Mouse (Mus musculus) right cerebral cortex, postnatal 10 days (tissue): ENCODE data around the gene Arhgap15.
A peak's percentile ranks its signal among the peaks of the same experiment; 100 is the strongest.

Experiments
- DNase-seq, 2 experiments: peaks; one replicate each; pipeline ENCODE4 v3.0.0; 2021; ENCODE audit warnings: low spot score in 2 of 2

The Arhgap15 gene

GRCm38 (mm10) chr2:44349101-44349500 lies 600.5 kb downstream of the Arhgap15 start:
- no peak for DNase-seq

DNA sequence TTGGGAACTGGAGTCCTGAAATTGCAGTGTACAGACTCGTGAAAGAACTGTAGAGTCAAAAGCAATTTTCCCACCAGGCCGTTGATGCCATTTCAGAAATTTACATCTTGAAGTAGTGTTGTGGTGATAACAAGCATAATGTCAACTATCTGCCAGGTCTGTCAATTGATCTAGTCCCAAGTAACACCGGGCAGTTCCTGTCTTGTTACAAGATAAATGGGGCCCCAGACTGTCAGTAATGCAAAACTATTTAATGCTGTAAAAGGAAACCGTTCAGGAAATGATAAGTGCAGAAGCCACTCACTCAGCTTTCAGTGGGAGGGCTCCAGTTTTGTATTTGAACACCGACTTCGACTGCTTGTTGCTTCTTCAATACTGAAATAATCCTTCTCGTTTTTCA lies 604.3 kb downstream of the Arhgap15 start:
- no peak for DNase-seq

- no peak for DNase-seq
Observed at GRCm38 (mm10) chr2:44353594-44353993, 605.0 kb downstream of the Arhgap15 start.

DNA sequence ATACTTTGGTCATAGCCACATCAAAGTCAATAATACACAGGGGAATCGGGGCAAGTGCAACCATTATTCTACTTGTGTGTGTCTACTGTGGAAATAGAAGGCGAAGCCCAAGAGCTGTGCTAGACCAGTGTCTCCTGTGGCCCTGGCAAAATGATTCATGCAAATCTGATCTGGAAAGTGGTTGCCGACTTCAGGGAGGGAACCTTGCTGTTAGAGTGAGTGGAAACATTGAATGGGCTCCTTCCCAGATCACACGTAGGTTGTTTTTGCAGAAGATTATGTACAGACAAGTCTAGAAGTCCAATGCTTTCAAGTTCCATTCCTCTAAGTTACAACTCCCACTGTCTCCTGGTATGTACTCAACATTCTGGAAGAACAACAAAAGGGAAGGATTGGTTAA lies 606.2 kb downstream of the Arhgap15 start:
- DNase-seq, result no peak

- no peak for DNase-seq
Observed at GRCm38 (mm10) chr2:44355316-44355715, 606.7 kb downstream of the Arhgap15 start.

DNA sequence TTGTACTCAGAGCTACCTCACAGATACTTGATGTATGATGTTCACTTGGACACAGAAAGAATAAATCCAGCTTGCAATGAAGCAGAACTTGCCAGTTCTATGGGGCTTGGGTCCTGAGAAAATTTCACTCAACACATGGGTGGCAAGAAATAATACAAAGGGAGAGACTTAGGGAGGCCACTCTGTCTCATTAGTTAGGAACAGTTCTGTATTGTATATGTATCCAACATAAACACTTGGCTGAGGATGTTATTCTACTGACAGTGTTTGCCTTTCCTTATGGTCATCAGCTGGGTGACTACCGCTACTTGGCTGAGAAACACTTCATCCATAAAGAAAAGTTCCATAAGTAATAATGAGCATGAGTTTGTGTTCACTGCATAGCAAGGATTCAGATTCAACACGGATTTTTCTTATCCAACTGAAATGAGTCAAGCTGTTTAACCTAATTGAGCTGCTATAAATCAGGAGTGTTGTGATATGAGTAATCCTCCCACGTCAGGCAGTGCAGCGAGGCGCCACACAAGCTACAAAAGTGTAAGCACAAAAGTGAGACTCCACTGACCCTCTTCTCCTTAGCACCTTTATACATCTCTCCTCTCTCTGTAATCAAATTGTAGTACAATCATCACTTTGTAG lies 607.7 kb downstream of the Arhgap15 start:
- DNase-seq, result no peak

DNA sequence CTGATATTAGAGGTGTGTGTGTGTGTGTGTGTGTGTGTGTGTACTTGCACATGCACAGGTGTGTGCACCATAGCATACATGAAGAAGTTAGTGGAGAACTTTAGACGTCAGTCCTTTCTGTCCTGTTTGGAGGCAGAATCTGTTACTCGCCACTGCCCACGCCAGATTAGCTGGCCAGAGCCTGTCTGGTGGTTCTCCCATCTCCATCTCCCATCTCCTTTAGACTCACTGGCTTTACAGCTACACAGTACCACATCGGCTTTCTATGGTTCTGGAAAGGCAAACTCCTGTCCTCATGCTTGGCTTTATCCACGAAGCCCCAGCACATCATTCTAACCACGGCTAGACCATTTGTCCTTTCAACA lies 608.2 kb downstream of the Arhgap15 start:
- no peak for DNase-seq

- DNase-seq, result no peak
Observed at GRCm38 (mm10) chr2:44380225-44380624, 631.6 kb downstream of the Arhgap15 start.

GRCm38 (mm10) chr2:44384541-44384940 lies 635.9 kb downstream of the Arhgap15 start:
- peak in 1 of 2 experiments; percentile 28 for DNase-seq

DNA sequence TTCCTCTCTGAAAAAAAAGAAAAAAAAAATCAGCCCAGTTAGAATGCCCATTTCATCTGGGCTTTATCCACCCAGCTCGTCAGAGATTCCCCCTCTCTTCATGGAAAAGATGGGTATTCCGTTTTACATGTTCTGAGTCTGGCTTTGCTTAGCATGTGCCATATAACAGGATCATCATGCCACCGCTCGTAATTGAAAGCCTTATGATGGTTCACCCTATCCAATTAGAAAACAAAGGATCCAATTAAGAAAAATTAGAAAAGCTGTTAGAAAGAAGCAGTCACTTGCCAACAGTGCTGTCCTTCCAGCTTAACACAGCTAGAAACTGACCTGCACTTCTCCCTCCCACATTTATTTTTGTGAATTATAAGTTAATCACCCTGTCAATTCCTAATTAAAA lies 640.9 kb downstream of the Arhgap15 start:
- no peak for DNase-seq

GRCm38 (mm10) chr2:44393789-44394188 lies 645.2 kb downstream of the Arhgap15 start:
- DNase-seq, result no peak

DNA sequence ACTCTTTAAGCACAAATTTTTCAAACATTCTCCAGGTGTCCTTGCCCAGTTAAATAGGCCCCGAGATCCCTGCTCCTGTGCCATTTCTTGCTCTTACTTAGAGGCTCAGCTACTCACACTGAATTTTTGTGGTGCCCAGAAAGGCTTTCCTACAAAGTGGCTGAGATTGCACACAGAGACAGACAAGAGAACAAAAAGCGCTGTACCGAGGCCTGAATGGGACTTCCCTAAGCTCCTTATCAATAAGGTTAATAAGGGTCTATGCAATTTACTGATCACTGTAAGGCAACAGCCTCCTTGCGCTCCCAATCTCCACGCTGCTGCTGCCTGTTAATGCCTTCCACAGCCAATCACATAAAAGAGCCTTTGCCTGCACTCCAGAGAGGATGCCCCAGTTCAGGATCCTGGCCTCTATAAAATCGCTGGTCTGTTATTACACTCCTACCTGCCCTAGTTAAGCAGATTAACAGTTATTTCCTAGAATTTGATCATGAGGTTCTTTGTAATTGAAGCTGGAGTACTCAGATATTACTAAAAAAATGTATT lies 646.4 kb downstream of the Arhgap15 start:
- no peak for DNase-seq

DNA sequence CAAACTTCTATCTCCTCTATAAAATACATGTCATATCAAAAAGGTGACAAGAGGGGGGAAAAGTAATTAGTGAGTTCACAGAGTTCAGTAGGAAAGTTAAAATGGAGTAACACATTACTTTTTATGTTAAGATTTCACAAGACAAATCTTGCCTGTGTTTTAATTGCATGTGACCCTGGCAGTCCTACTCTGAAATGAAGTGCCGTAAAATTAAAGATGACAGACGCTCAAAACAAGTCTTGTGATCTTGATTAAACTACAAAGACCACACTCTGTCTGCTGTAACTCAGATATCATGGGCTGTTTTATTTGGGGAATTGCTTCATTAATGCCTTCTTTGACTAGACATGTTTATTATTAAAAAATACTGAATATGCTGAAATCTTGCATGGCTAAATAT lies 647.0 kb downstream of the Arhgap15 start:
- DNase-seq, result no peak

DNA sequence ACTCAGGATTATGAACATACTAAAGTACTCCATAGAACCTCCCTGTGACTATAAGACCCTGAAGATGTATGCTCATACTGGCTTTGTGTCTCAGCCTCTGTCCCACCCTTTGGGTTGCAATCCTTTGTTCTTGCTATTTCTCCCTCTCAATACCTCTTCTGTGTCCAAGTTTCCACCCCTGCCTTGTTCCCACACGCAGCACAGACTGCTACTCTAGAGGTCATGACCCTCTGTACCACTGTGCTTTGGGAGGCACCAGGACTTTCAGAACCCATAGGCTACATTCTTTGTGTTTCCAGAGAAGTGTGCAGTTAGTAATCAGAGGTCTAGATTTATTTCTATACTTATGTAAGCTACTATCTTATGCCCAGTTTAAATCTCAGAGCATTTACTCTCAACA lies 648.6 kb downstream of the Arhgap15 start:
- DNase-seq, result no peak

DNA sequence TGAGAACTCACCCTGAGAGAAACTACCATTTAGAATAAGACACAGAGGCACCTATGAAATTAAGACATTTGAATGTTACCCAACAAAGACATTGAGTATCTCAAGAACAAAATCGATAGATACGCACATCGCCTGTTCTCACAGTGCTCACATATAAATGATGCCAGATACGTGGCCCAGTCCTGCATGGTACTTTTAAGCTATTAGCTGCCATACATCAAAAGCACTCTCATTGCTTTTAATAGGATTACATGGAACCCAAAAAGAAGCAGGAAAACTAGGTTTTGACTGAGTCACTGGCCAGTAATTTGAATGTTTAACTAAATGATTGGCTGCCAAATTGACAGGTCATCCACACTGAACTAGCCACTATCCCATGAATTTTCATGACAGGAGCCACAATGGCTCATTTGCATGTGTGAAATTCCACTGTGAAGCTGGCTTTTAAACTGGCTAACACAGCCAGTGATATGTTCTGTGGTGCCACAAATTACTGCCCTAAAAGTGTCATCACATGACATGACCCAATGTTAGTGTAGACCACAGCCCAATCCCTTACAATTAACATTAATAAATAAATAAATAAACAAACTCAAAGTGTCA lies 649.2 kb downstream of the Arhgap15 start:
- no peak for DNase-seq

- DNase-seq, result no peak
Observed at GRCm38 (mm10) chr2:44399191-44399926, 650.7 kb downstream of the Arhgap15 start.

DNA sequence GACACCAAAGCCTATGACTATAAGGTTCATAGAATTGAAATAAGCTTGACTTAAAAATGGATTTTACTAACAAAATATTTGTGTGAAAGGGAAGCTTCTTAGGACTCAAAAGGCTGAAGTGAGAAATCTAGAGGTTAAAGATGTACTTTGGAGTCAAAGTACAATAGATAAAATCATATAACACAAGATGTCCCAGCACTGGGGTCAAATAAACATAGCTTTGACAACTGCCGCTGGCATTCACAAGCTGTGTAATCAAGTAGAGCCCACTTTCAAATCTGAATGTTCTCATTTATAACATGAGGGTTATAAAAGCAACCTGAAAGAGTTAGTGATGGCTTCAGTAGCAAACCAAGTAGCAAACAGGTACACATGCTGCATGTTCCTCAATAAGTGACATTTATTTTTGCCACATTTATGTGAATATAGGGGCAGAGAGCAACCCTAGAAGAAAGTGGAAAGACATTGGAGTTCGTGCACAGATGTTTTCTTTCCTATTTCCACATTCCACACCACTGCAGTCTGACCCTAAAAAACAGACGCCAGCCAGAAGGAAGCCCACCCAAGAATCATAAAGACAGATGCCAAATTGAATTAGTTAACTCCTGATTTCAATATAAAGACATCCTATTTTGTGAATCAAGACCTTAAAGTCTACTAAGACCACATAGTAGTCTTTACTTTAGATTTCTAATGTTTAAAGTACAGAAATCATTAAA lies 653.2 kb downstream of the Arhgap15 start:
- no peak for DNase-seq

GRCm38 (mm10) chr2:44411660-44412059 lies 663.0 kb downstream of the Arhgap15 start:
- no peak for DNase-seq

DNA sequence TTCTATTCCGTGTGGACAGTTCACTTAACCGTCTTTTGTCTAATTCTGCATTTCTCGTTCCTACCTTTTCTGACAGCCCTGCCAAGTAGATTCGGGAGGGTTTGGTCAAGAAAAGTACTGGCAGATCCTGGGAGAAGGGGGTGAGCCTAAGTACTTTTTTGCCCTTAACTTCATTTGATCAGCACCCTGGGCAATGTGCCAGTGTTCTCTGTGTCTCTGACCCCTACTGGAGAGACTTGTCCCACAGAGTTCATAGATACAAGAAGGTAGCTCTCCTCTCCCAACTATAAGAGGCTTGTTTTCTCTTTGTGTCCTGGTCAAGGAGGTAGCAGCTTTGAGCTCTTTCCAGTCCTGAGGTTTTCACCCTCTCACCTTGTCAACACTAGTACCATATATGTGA lies 667.7 kb downstream of the Arhgap15 start:
- DNase-seq, result no peak

- DNase-seq, result no peak
Observed at GRCm38 (mm10) chr2:44419547-44420225, 671.1 kb downstream of the Arhgap15 start.

- DNase-seq, result no peak
Observed at GRCm38 (mm10) chr2:44430521-44430920, 681.9 kb downstream of the Arhgap15 start.

DNA sequence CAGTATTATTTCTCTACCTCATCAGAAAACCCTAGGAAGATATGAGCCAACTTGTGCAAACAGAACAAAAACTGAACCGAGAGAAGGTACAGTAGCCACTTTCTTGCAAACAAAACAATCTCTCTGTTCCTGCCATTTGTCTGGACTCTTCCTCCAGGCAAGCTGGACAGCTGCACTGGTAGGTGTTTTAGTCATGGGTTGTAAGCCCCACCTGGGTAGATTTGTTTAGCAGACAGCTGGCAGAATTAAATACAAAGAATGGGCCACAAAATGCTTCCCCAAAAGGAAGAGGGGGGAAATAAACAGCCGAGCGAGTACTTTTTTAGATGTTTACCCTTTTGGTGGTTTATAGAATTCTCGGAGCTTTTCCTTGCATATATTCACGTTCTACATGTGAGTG lies 688.0 kb downstream of the Arhgap15 start:
- DNase-seq, result no peak
